Mouse (Mus musculus): Measurements from ENCODE around the gene Slc5a12.

Gene Slc5a12

DNA sequence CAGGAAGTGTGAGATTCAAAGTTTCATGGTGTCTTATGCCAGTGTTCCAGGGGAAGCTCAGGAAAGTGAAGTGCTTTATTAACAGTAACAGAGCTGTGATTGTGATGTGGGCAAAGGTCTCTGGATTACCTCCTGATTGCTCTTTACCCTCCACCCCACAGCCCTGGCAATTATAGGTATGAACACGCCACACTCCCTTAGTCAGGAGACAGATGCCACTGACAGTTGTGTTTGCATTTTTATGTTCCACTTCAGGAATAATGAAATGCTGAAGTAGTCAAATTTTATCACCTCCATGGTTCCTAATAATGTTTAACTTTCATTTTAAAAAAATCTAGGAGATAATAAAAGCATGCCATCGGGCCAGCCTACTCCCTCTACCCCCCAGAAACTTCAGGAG lies at the start of gene Slc5a12:
TSS of gene Slc5a12 (plus strand) at position 367 of the 400 bp plus-strand sequence.
- DNase-seq: no peak

DNA sequence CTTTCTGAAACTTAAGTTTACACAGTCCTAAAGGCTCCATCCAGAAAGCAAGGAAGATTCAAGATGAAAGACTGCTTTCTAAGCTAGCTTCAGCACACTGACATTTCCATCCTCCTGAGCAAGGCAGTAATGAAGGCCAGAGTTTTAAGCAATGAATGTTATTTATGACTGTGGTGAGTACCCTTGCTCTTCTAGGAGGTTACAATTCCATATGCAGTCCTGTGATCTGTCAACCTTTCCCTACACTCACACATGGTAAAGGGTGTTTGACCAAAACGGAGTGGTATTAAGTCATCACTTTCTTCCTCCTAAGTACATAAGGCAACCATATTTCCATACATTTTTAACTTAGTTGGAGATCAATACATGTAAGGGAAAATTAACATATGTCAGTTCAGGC lies 41.0 kb upstream of the Slc5a12 start:
- no peak for DNase-seq

DNA sequence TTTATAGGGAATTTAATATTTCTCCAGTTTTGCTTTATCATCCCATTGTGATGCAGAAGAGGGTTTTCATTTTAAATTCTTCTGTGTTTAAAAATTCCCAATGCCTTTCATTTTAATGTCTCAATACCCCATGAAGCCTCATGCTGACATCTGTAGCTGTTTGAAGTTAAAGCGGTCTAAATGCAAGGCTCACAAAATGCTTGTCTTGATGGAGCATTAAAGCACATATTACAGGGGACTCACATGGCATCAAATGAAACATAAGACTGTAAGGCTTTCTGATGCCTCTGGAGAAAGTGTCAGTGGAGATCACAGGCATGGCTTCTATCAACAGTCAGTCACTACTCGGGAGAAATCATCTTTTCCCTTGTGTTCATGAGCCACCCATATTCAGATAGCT lies 34.5 kb upstream of the Slc5a12 start:
- DNase-seq: no peak

DNA sequence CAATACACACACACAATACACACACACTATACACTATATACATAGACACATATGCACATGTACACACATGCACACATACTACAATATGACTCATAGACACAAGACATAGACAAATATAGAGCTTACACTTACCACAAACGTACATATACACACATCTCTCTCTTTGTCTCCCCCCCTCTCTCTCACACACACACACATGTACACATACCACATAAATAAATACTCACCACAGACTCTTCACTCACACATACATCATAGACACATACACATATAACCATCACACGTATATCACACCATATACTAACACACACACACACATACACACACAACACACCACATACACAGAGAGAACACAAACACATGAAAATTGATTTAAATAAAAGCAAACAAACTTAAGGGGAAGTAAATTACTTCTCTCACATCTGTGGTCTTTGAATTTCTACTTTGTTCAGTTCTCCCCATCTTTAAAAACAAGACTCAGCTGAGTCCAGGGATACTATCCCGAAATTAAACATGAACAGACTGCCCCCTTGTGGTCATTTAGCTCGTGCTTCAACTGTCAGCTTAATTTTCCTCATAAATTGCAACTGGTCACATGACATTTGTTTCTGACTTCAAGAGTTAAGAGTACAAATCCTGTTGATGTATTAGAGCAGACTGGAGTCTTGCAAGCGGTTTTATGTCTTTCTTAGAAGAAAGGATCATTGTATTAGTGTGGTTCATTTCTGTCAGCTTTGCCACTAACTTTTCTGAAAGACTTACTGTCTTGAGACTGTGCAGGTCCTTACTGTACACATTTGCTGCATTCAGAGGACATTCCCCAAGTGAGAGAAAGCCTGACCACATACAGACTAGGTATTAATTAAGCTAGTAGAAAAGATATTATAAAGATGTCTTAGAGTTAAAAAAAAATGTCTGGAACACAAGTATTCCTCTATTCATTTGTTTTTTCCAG lies 32.1 kb upstream of the Slc5a12 start:
- DNase-seq: peak; percentile 60

DNA sequence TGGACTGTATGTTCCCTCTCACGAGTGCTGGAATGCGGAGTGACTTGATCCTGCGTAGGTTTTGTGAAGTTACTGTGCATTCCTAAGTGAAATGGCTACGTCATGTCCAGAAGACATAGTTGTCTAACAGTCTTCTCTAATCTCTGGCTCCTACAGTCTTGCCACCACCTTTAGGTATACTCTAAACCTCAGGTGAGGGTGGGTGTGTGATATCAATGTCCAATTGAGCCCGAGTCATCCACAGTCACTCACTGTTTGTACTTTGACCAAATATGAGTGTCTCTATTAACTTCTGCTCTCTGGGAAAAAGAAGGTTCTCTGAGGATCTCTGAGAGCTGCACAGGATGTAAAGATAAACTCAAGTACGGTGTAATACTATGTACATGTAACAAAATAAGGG lies 10.4 kb upstream of the Slc5a12 start:
- no peak for DNase-seq

DNA sequence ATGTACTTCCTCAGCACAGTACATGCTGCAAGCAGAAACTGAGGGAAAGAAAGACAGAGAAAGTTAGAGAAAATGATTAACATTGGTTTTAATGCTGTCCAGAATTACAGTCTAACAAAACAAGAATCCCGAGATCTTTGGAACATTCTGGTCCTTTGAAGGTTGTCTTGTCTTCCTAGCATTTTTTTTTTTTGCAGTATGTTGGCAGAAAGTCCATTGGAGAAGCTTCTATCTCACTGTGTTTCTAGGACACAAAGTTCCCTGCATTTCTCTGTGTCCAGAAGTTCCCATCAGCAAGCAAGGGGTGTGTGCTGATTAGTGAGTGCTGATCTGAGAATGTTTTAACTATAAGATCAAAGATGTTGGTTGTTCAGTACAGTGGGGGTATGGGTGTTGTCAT lies 7.1 kb upstream of the Slc5a12 start:
- DNase-seq: no peak

DNA sequence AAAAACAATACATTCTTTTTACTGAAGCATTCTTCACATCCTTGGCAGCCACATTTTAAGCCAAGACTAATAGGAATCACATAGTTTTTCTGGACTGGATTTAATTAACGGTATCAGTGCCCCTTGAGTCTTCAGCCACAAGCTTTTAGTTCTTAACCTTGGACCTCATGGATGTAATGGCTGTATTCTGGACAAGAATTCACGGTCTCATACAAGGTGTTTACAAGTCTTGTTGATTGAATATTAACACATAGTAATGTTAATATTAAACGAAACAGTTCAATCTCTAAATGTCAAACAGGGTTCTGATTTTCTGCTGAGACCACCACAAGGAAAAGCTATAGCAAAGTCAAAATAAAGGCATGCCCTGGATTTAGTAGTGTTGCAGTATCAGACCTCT lies 4.8 kb upstream of the Slc5a12 start:
- no peak for DNase-seq

DNA sequence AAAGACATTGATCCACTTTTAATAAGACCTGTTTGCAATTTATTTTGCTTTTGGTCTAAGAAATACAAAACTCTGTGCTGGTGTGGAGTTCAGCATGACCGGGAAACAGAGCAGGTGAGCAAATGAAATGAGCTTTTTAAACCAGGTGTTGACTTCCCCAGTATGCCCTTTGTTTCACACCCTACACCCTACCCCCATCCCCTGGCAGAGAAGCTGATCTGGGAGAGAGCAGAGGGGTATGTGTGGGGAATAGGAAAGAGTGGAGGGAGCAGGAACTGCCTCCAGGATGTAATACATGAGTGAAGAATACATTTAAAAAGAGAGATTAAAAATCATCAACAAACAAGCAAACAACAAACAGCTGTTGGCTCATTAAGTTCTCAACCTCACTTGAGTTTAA lies 47.3 kb downstream of the Slc5a12 start:
- no peak for DNase-seq

DNA sequence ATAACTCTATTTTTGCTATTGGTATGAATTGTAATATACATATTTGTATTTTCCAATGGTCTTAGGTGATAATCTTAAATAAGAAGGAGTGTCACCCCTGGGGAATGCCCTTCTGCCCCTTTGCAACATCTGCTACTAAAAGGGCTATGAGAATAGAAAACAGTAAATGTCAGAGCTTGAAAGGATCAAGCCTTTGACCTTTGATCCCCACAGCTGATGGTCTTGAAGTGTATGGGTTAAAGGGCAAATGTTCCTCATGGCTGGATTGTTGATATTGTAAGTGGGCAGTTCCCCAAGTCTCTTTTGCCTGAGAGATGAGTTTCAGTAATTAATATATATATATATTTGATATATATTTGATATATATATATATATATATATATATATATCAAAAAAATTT lies 47.7 kb downstream of the Slc5a12 start:
- DNase-seq: no peak

DNA sequence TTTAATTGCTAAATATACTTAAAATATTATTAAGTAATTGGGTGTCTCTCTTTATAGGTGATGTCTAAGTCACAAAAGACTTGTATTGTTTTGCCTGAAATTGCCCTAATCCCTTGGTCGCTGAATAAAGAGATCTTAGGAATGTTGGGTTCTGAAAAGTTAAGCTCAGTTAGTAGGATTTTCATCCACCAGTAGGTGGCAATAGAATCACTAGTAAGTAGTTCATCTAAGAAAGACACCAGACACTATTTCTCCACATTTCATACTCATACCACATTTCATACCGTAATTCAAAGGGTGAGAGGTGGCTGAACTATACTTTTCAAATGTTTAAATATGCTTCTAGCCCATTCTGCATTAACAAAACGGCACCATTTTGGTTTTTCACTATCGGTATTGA lies 66.2 kb downstream of the Slc5a12 start:
- DNase-seq: no peak

DNA sequence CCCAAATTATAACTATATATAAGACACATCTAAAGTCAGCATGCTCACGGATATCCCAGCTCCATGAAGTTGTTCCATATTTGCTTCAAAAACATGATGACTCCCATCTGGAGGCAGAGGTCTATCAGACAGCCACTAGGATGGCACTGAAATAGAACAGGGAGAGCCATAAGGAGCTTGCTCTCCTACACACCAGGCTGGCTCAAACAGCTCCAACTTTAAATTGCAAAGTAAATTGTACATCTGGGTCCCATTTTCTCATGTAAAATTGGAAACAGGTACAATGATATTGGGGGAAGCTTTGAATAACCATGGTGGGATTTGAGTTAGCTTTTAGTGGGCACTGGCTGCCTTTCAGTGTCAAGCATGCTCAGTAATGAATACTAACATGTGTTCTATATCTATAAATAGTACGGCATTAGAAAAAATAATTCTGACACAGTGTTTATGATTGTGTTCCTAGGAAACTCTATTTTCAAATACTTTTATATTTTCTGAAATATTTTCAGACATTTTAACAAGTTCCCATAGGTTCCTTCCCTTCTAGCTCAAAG lies 74.0 kb downstream of the Slc5a12 start:
- no peak for DNase-seq

Measured in kidney, adult 18-20 months (tissue).